Mouse (Mus musculus) embryonic fibroblast, embryonic 13.5 days (primary cell): ENCODE measurements around the gene Nek2.

Experiments used
- CTCF ChIP-seq: IDR thresholded peaks from 2 replicates; pipeline ENCODE4 v1.5.1; 2011; ENCODE audit warnings: mild to moderate bottlenecking, control low read depth, low read length, moderate library complexity, borderline replicate concordance; ENCODE audit not compliant: insufficient read depth
- POLR2A ChIP-seq: IDR thresholded peaks from 2 replicates; pipeline ENCODE4 v1.6.1; 2011; ENCODE audit warnings: low read depth, mild to moderate bottlenecking, control low read depth, low read length, moderate library complexity

- no peak for TF ChIP-seq CTCF
- TF ChIP-seq POLR2A = no peak
Observed at GRCm38 (mm10) chr1:191864551-191865027, 43.3 kb downstream of the Nek2 start.
